Mouse (Mus musculus): ENCODE results near the gene Anxa9. TPM values are rescaled to one million over a fixed set of nuclear protein-coding genes. Genes with fewer than 3 reads are reported as not detected.

Gene Anxa9
- polyA plus RNA-seq, 1 experiment from 2014 or later = 1.7 TPM

GRCm38 (mm10) chr3:95312623-95313022, 5.6 kb upstream of the Anxa9 start:
- no peak overlapping the region for H3K4me2 ChIP-seq
- no peak overlapping the region for H3K9ac ChIP-seq
- no peak overlapping the region for H3K27ac ChIP-seq (ENCODE audit: poor library complexity, severe bottlenecking)
- H3K9me3 ChIP-seq (replicated peaks) = no peaks in the 10 kb centered on the region
- 39% methylated on average over 6 of the region's 6 CpGs for WGBS
- peaks cover 25% of the 10 kb centered on the region for H3K4me1 ChIP-seq (replicated peaks)
- no peak for ATAC-seq (ENCODE audit: insufficient number of reproducible peaks, low FRiP score)
- H3K4me3 ChIP-seq = no peak overlapping the region
- no peaks in the 10 kb centered on the region for H3K36me3 ChIP-seq
- H3K27me3 ChIP-seq (replicated peaks) = no peaks in the 10 kb centered on the region

- WGBS = 62% methylated on average over 9 of the region's 9 CpGs
- H3K27ac ChIP-seq (ENCODE audit: poor library complexity, severe bottlenecking) = no peak overlapping the region
- no peak overlapping the region for H3K9ac ChIP-seq
- H3K36me3 ChIP-seq = no peaks in the 10 kb centered on the region
- H3K27me3 ChIP-seq (replicated peaks) = no peaks in the 10 kb centered on the region
- ATAC-seq (ENCODE audit: insufficient number of reproducible peaks, low FRiP score) = no peak
- no peak overlapping the region for H3K4me3 ChIP-seq
- peaks cover 21% of the 10 kb centered on the region for H3K4me1 ChIP-seq (replicated peaks)
- H3K9me3 ChIP-seq (replicated peaks) = no peaks in the 10 kb centered on the region
- H3K4me2 ChIP-seq = no peak overlapping the region
These were observed 4.2 kb upstream of the Anxa9 start for GRCm38 (mm10) chr3:95310968-95311882.

- ATAC-seq (ENCODE audit: insufficient number of reproducible peaks, low FRiP score) = no peak
- no peak overlapping the region for H3K9ac ChIP-seq
- H3K27me3 ChIP-seq (replicated peaks) = no peaks in the 10 kb centered on the region
- 54% methylated on average over 3 of the region's 3 CpGs for WGBS
- no peak overlapping the region for H3K27ac ChIP-seq (ENCODE audit: poor library complexity, severe bottlenecking)
- no peak overlapping the region for H3K4me2 ChIP-seq
- H3K9me3 ChIP-seq (replicated peaks) = no peaks in the 10 kb centered on the region
- H3K4me3 ChIP-seq = no peak overlapping the region
- peaks cover 19% of the 10 kb centered on the region for H3K4me1 ChIP-seq (replicated peaks)
- H3K36me3 ChIP-seq = no peaks in the 10 kb centered on the region
These were observed 3.5 kb upstream of the Anxa9 start for GRCm38 (mm10) chr3:95310496-95310895.

- 30% methylated on average over 4 of the region's 4 CpGs for WGBS
- Histone ChIP-seq H3K27ac (ENCODE audit: poor library complexity, severe bottlenecking) (no peak overlapping the region), H3K9me3 (replicated peaks) (no peaks in the 10 kb centered on the region), H3K36me3 (no peaks in the 10 kb centered on the region), H3K9ac (no peak overlapping the region), H3K4me1 (replicated peaks) (peaks cover 10% of the 10 kb centered on the region), H3K27me3 (replicated peaks) (no peaks in the 10 kb centered on the region), H3K4me2 (no peak overlapping the region), H3K4me3 (no peak overlapping the region)
- ATAC-seq (ENCODE audit: insufficient number of reproducible peaks, low FRiP score) = no peak
These were observed 732 bp downstream of the Anxa9 start for GRCm38 (mm10) chr3:95306244-95306643.

GRCm38 (mm10) chr3:95301204-95301796, 5.7 kb downstream of the Anxa9 start:
- H3K4me1 ChIP-seq (replicated peaks) = peaks cover 14% of the 10 kb centered on the region
- H3K27me3 ChIP-seq (replicated peaks) = no peaks in the 10 kb centered on the region
- no peak for ATAC-seq (ENCODE audit: insufficient number of reproducible peaks, low FRiP score)
- H3K4me2 ChIP-seq = no peak overlapping the region
- H3K36me3 ChIP-seq = peaks cover 12% of the 10 kb centered on the region; the same call in 1 of the 2 replicates
- H3K4me3 ChIP-seq = no peak overlapping the region
- H3K9ac ChIP-seq = no peak overlapping the region
- 73% methylated on average over 3 of the region's 3 CpGs for WGBS
- no peaks in the 10 kb centered on the region for H3K9me3 ChIP-seq (replicated peaks)
- no peak overlapping the region for H3K27ac ChIP-seq (ENCODE audit: poor library complexity, severe bottlenecking)

GRCm38 (mm10) chr3:95298018-95298417, 9.0 kb downstream of the Anxa9 start:
- no peak for ATAC-seq (ENCODE audit: insufficient number of reproducible peaks, low FRiP score)

GRCm38 (mm10) chr3:95296103-95296469, 10.9 kb downstream of the Anxa9 start:
- 13% methylated on average over 5 of the region's 5 CpGs for WGBS
- H3K27ac ChIP-seq (ENCODE audit: poor library complexity, severe bottlenecking) = no peak overlapping the region
- no peak for ATAC-seq (ENCODE audit: insufficient number of reproducible peaks, low FRiP score)
- peaks cover 16% of the 10 kb centered on the region; the same call in 1 of the 2 replicates for H3K4me1 ChIP-seq (replicated peaks)
- H3K27me3 ChIP-seq (replicated peaks) = no peaks in the 10 kb centered on the region
- no peak overlapping the region for H3K9ac ChIP-seq
- no peak overlapping the region for H3K4me3 ChIP-seq
- no peak overlapping the region for H3K4me2 ChIP-seq
- H3K9me3 ChIP-seq (replicated peaks) = no peaks in the 10 kb centered on the region
- H3K36me3 ChIP-seq = peaks cover 53% of the 10 kb centered on the region

More at GRCm38 (mm10) chr3:95298018-95298417, 9.0 kb downstream of the Anxa9 start:
- Histone ChIP-seq H3K4me1 (replicated peaks) (peaks cover 16% of the 10 kb centered on the region; the same call in 1 of the 2 replicates), H3K27me3 (replicated peaks) (no peaks in the 10 kb centered on the region), H3K4me2 (no peak overlapping the region), H3K4me3 (no peak overlapping the region), H3K36me3 (peaks cover 39% of the 10 kb centered on the region), H3K9ac (no peak overlapping the region), H3K27ac (ENCODE audit: poor library complexity, severe bottlenecking) (no peak overlapping the region), H3K9me3 (replicated peaks) (no peaks in the 10 kb centered on the region)
- WGBS = 56% methylated on average over 7 of the region's 7 CpGs

GRCm38 (mm10) chr3:95295321-95296102, 11.5 kb downstream of the Anxa9 start:
- H3K4me2 ChIP-seq = no peak overlapping the region
- no peaks in the 10 kb centered on the region for H3K9me3 ChIP-seq (replicated peaks)
- WGBS = 78% methylated on average over 11 of the region's 11 CpGs
- H3K27ac ChIP-seq (ENCODE audit: poor library complexity, severe bottlenecking) = no peak overlapping the region
- no peak overlapping the region for H3K9ac ChIP-seq
- no peaks in the 10 kb centered on the region for H3K27me3 ChIP-seq (replicated peaks)
- no peak for ATAC-seq (ENCODE audit: insufficient number of reproducible peaks, low FRiP score)
- peaks cover 16% of the 10 kb centered on the region; the same call in 1 of the 2 replicates for H3K4me1 ChIP-seq (replicated peaks)
- H3K36me3 ChIP-seq = peaks cover 59% of the 10 kb centered on the region
- H3K4me3 ChIP-seq = no peak overlapping the region

GRCm38 (mm10) chr3:95294718-95295117, 12.3 kb downstream of the Anxa9 start:
- Histone ChIP-seq H3K9ac (no peak overlapping the region), H3K27me3 (replicated peaks) (no peaks in the 10 kb centered on the region), H3K4me1 (replicated peaks) (peaks cover 13% of the 10 kb centered on the region; the same call in 1 of the 2 replicates), H3K4me3 (no peak overlapping the region), H3K36me3 (peaks cover 63% of the 10 kb centered on the region), H3K9me3 (replicated peaks) (no peaks in the 10 kb centered on the region), H3K27ac (ENCODE audit: poor library complexity, severe bottlenecking) (no peak overlapping the region), H3K4me2 (no peak overlapping the region)
- WGBS = 82% methylated on average over 5 of the region's 5 CpGs
- ATAC-seq (ENCODE audit: insufficient number of reproducible peaks, low FRiP score) = no peak

GRCm38 (mm10) chr3:95294316-95294715, 12.7 kb downstream of the Anxa9 start:
- H3K36me3 ChIP-seq = peaks cover 63% of the 10 kb centered on the region
- no peak overlapping the region for H3K4me2 ChIP-seq
- no peak overlapping the region for H3K9ac ChIP-seq
- H3K27ac ChIP-seq (ENCODE audit: poor library complexity, severe bottlenecking) = no peak overlapping the region
- no peak for ATAC-seq (ENCODE audit: insufficient number of reproducible peaks, low FRiP score)
- WGBS = 84% methylated on average over 7 of the region's 7 CpGs
- peaks cover 10% of the 10 kb centered on the region; the same call in 1 of the 2 replicates for H3K4me1 ChIP-seq (replicated peaks)
- no peaks in the 10 kb centered on the region for H3K9me3 ChIP-seq (replicated peaks)
- H3K27me3 ChIP-seq (replicated peaks) = no peaks in the 10 kb centered on the region
- H3K4me3 ChIP-seq = no peak overlapping the region

- peaks cover 66% of the 10 kb centered on the region for H3K36me3 ChIP-seq
- H3K9ac ChIP-seq = no peak overlapping the region
These were observed 13.4 kb downstream of the Anxa9 start for GRCm38 (mm10) chr3:95293537-95293936.

More at GRCm38 (mm10) chr3:95293537-95293936, 13.4 kb downstream of the Anxa9 start:
- H3K4me3 ChIP-seq = no peak overlapping the region
- no peak for ATAC-seq (ENCODE audit: insufficient number of reproducible peaks, low FRiP score)
- no peaks in the 10 kb centered on the region for H3K9me3 ChIP-seq (replicated peaks)
- peaks cover 10% of the 10 kb centered on the region; the same call in 1 of the 2 replicates for H3K4me1 ChIP-seq (replicated peaks)
- H3K4me2 ChIP-seq = no peak overlapping the region
- 76% methylated on average over 11 of the region's 11 CpGs for WGBS
- no peak overlapping the region for H3K27ac ChIP-seq (ENCODE audit: poor library complexity, severe bottlenecking)
- no peaks in the 10 kb centered on the region for H3K27me3 ChIP-seq (replicated peaks)
